Mouse (Mus musculus) left cerebral cortex, adult 2 months (tissue): ENCODE measurements at regions not wholly inside any gene's neighbourhood (a gene's known extent, or its start where the extent isn't known, plus 50 kb on each side); places are given as distances from the start of the nearest gene placed in this dataset.
"Not testable (repeated sequence)": the region's sequence is repeated elsewhere in the genome, so short reads cannot be mapped to it uniquely, and the experiment has no call there.

Source experiments
- DNase-seq, 2 experiments: peaks; one replicate each; pipeline ENCODE4 v3.0.0; 2021 to 2022; ENCODE audit warnings: low spot score in 2 of 2, mixed read lengths in 1 of 2; ENCODE audit errors: extremely low spot score in 1 of 2
- H3K27ac ChIP-seq: fragments of 200-600 bp; 2 replicates; pipeline ENCODE4 v1.8.1; 2022
- H3K4me3 ChIP-seq: fragments of 200-600 bp; 2 replicates; pipeline ENCODE4 v1.8.1; 2022
- CTCF ChIP-seq: fragments of 200-600 bp; IDR thresholded peaks from 2 replicates; pipeline ENCODE4 v1.8.1; 2022; ENCODE audit warnings: antibody characterized with exemption, mild to moderate bottlenecking, moderate library complexity
- intact Hi-C: fragments of 180-260 bp; cut with DNase I; formaldehyde crosslinking; loops from one replicate; pipeline ENCODE4 v1.15.1; 2025
- microRNA-seq, 2 experiments: library from miRNA; unstranded; fragments of <30 nt; microRNA quantifications; one replicate each; pipeline ENCODE4 v1.2.0; 2021

GRCm38 (mm10) chr12:77039953-77040305, 77.9 kb upstream of the Max start:
- Histone ChIP-seq H3K4me3 (no peak overlapping the region), H3K27ac (no peak overlapping the region)
- DNase-seq = no peak
- TF ChIP-seq CTCF = no peak
- intact Hi-C loops = no loop called here

GRCm38 (mm10) chr12:77039295-77039952, 77.4 kb upstream of the Max start:
- no peak for DNase-seq
- no peak overlapping the region for H3K4me3 ChIP-seq
- TF ChIP-seq CTCF = peak; percentile 29
- intact Hi-C loops = no loop called here
- H3K27ac ChIP-seq = no peak overlapping the region

GRCm38 (mm10) chr12:77035676-77036075, 73.7 kb upstream of the Max start:
- Histone ChIP-seq H3K27ac (no peak overlapping the region), H3K4me3 (no peak overlapping the region)
- intact Hi-C loops = no loop called here
- DNase-seq = no peak
- TF ChIP-seq CTCF = no peak

- no peak overlapping the region for H3K27ac ChIP-seq
- no peak overlapping the region for H3K4me3 ChIP-seq
- no peak; the same call in 1 of the 2 replicates for TF ChIP-seq CTCF
- intact Hi-C loops = no loop called here
- no peak for DNase-seq
These were observed 69.4 kb upstream of the Max start for GRCm38 (mm10) chr12:77031448-77031847.

GRCm38 (mm10) chr12:77025431-77025879, 63.5 kb upstream of the Max start:
- no peak for TF ChIP-seq CTCF
- intact Hi-C loops = loop anchor here (10.0 kb wide), 1 partner anchor 969 kb away; no protein-coding TSS in a partner anchor
- no peak overlapping the region for H3K27ac ChIP-seq
- no peak for DNase-seq
- no peak overlapping the region for H3K4me3 ChIP-seq

- intact Hi-C loops = loop anchor here (5.0 to 10.0 kb wide), 2 partner anchors 75 to 972 kb away; no protein-coding TSS in a partner anchor
- Histone ChIP-seq H3K4me3 (no peak overlapping the region), H3K27ac (no peak overlapping the region)
- TF ChIP-seq CTCF = no peak
- DNase-seq = no peak
These were observed 60.5 kb upstream of the Max start for GRCm38 (mm10) chr12:77022538-77022937.

GRCm38 (mm10) chr12:77021881-77022280, 59.9 kb upstream of the Max start:
- H3K27ac ChIP-seq = no peak overlapping the region
- DNase-seq = no peak
- H3K4me3 ChIP-seq = no peak overlapping the region
- no peak for TF ChIP-seq CTCF
- intact Hi-C loops = loop anchor here (5.0 to 10.0 kb wide), 2 partner anchors 75 to 973 kb away; no protein-coding TSS in a partner anchor

GRCm38 (mm10) chr12:77019708-77020511, 57.9 kb upstream of the Max start:
- H3K27ac ChIP-seq = 0 out of 2 replicates have a peak overlapping the region, but pooled peaks have one; percentile 24
- 0 out of 2 replicates have a peak overlapping the region, but pooled peaks have one; percentile 1 for H3K4me3 ChIP-seq
- peak; percentile 39 to 60 for DNase-seq
- peak; percentile 17 for TF ChIP-seq CTCF
- intact Hi-C loops = loop anchor here (1.0 to 10.0 kb wide), 3 partner anchors 77 to 975 kb away; partner anchors contain the start of gene Fut8

GRCm38 (mm10) chr12:77019148-77019547, 57.1 kb upstream of the Max start:
- H3K4me3 ChIP-seq, intact Hi-C loops, H3K27ac ChIP-seq, DNase-seq: not testable (repeated sequence)

GRCm38 (mm10) chr12:77018373-77018772, 56.4 kb upstream of the Max start:
- no peak overlapping the region for H3K27ac ChIP-seq
- no peak for TF ChIP-seq CTCF
- intact Hi-C loops = no loop called here
- DNase-seq = no peak
- no peak overlapping the region for H3K4me3 ChIP-seq

GRCm38 (mm10) chr12:77014908-77015307, 52.9 kb upstream of the Max start:
- no peak overlapping the region for H3K4me3 ChIP-seq
- intact Hi-C loops = no loop called here
- no peak for TF ChIP-seq CTCF
- no peak overlapping the region for H3K27ac ChIP-seq
- no peak for DNase-seq

Small RNA genes in the stretch of these regions (microRNA-seq; reads per million reads assigned to microRNA genes)
- gene Gm22696 = 0 reads per million in 2 experiments
